Mouse (Mus musculus): Measurements from ENCODE around the gene Atg10. TPM values are rescaled to one million over a fixed set of nuclear protein-coding genes. Genes with fewer than 3 reads are reported as not detected.

Atg10 gene
- polyA plus RNA-seq, 1 experiment from 2014 or later, result 14.6 TPM

DNA sequence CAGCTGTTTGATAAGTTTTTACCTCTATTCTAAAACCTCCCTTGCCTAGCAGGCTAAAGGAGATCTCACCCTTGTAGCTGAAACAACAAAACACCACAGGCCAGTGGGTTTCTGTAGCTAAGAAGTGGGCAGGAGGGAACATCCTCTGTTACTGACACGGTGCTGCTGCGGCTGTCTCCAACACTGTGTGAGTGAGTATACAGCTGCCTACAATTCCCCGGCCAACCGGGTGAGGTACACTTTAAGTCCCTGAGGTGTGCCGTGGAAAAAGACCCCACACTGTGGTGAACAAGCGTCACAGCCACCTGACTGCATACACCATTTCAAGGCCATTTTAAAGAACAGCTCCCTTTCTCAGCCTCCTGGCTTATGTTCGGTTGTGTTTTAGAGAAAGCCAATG is 129.6 kb downstream of the Atg10 start:
- no peaks in the 10 kb centered on the region for H3K36me3 ChIP-seq
- 0 out of 2 replicates have a peak, but pooled peaks cover 5% of the 10 kb centered on the region for H3K4me1 ChIP-seq (replicated peaks)
- no peak overlapping the region for H3K9ac ChIP-seq
- H3K4me3 ChIP-seq (replicated peaks), result no peak overlapping the region
- H3K27me3 ChIP-seq (replicated peaks), result no peaks in the 10 kb centered on the region
- H3K4me2 ChIP-seq (replicated peaks), result 0 out of 2 replicates have a peak overlapping the region, but pooled peaks have one; percentile 5
- 31% methylated on average over 7 of the region's 7 CpGs for WGBS
- H3K27ac ChIP-seq, result peak overlapping the region; percentile 13; the same call in 1 of the 2 replicates
- peak; percentile 36 for ATAC-seq
- no peaks in the 10 kb centered on the region for H3K9me3 ChIP-seq

DNA sequence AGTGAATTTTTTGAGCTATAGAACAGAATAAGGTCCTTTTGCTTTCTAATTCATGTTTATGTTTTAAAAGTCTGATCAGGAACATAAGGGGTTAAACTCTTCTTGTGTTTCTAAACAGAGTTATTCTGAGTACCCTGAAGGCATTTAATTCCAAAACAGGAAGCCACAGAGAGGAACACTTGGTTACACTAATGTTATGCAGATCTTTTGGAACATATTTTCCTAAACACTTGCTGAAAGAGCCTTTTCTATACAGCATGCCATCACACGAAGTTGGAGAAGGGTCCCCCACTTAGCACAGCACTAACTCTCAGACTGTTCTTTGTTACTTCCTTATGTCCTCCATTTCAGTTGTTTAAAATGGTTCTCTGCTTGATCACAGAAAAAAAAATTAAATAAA is 130.2 kb downstream of the Atg10 start:
- no peaks in the 10 kb centered on the region for H3K36me3 ChIP-seq
- 15% methylated on average over 1 of the region's 1 CpGs for WGBS
- 0 out of 2 replicates have a peak, but pooled peaks cover 5% of the 10 kb centered on the region for H3K4me1 ChIP-seq (replicated peaks)
- no peaks in the 10 kb centered on the region for H3K9me3 ChIP-seq
- peak; percentile 80 for ATAC-seq
- H3K4me2 ChIP-seq (replicated peaks), result no peak overlapping the region
- no peak overlapping the region for H3K4me3 ChIP-seq (replicated peaks)
- no peaks in the 10 kb centered on the region for H3K27me3 ChIP-seq (replicated peaks)
- no peak overlapping the region for H3K27ac ChIP-seq
- H3K9ac ChIP-seq, result no peak overlapping the region

DNA sequence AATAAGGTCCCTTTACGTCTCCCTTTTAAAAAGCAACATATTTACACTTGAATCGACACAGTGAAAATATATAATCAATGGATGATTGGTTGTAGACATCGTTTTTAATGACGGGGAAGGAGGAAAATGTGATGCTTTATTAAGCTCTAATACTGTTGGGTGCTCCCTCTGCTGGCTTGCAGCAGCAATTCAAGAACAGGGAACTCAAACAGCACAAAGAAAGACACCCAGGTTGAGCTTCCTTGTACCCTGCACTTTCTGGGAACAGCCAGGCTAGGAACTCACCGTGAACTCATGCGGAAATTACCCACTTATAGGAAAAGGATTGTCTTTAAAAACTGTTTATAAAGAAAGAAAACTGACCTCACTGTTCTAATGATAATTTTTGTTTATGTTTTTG is 130.6 kb downstream of the Atg10 start:
- peak; percentile 85 for ATAC-seq
- Histone ChIP-seq H3K4me1 (replicated peaks) (0 out of 2 replicates have a peak, but pooled peaks cover 5% of the 10 kb centered on the region), H3K27ac (no peak overlapping the region), H3K27me3 (replicated peaks) (no peaks in the 10 kb centered on the region), H3K4me3 (replicated peaks) (no peak overlapping the region), H3K4me2 (replicated peaks) (no peak overlapping the region), H3K9me3 (no peaks in the 10 kb centered on the region), H3K36me3 (no peaks in the 10 kb centered on the region), H3K9ac (no peak overlapping the region)
- 25% methylated on average over 6 of the region's 6 CpGs for WGBS

DNA sequence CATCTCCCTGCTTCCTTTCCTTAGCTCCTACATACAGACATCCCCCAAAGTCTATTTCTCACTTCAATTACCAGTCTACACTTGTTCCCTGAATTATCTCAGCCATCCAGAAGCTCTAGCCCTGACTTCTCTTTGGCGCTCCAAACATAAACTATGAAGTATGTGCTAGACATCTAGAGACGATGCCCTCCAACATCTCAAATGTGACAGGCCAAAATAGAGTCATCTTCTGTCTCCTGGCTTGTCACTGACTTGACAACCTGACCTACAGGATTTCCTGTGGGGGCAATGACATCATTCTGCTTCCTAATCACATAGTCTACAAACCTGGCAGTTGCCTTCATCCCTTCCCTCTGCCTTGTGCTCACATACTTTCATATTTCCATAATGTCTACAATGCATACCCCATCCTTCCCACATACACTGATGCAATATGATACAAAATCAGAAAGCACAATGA is 132.0 kb downstream of the Atg10 start:
- no peak for ATAC-seq
- H3K36me3 ChIP-seq, result no peaks in the 10 kb centered on the region
- no peak overlapping the region for H3K27ac ChIP-seq
- no peaks in the 10 kb centered on the region for H3K27me3 ChIP-seq (replicated peaks)
- H3K4me1 ChIP-seq (replicated peaks), result 0 out of 2 replicates have a peak, but pooled peaks cover 5% of the 10 kb centered on the region
- no peak overlapping the region for H3K9ac ChIP-seq
- H3K4me2 ChIP-seq (replicated peaks), result no peak overlapping the region
- H3K4me3 ChIP-seq (replicated peaks), result no peak overlapping the region
- WGBS, result 75% methylated on average over 2 of the region's 2 CpGs
- no peaks in the 10 kb centered on the region for H3K9me3 ChIP-seq

GRCm38 (mm10) chr13:91090861-91091730 is 132.7 kb downstream of the Atg10 start:
- H3K27me3 ChIP-seq (replicated peaks), result no peaks in the 10 kb centered on the region
- no peak overlapping the region for H3K4me3 ChIP-seq (replicated peaks)
- no peak overlapping the region for H3K4me2 ChIP-seq (replicated peaks)
- no peak overlapping the region for H3K9ac ChIP-seq
- no peak for ATAC-seq
- H3K4me1 ChIP-seq (replicated peaks), result 0 out of 2 replicates have a peak, but pooled peaks cover 5% of the 10 kb centered on the region
- H3K27ac ChIP-seq, result no peak overlapping the region
- WGBS, result 42% methylated on average over 4 of the region's 4 CpGs
- no peaks in the 10 kb centered on the region for H3K9me3 ChIP-seq
- H3K36me3 ChIP-seq, result no peaks in the 10 kb centered on the region

DNA sequence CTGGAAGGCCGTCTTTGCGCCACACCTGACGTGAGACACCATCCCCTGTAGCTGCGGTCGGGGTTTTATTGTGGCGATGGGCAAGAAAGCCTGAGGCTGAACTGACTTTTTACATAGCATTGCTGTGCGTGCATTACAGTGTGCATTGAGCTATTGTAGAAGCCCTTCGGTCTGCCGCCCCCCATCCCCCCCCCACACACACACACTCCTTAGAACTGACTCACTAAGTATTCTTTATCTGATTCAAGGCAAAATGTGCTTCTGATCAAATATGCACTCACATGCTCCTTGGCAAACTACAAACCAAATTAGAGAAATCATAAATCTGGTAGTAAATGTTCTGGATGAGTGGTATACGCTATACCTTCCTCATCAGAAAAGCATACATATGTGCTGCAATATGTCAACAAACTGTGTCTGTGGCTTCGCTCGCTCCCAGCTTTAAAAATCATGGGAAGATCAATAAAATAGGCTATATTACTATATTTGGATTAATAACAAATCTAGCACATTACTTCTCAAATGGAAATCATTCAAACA is 137.3 kb downstream of the Atg10 start:
- Histone ChIP-seq H3K27ac (no peak overlapping the region), H3K9ac (no peak overlapping the region), H3K4me3 (replicated peaks) (no peak overlapping the region), H3K27me3 (replicated peaks) (no peaks in the 10 kb centered on the region), H3K36me3 (no peaks in the 10 kb centered on the region), H3K9me3 (no peaks in the 10 kb centered on the region), H3K4me1 (replicated peaks) (no peaks in the 10 kb centered on the region), H3K4me2 (replicated peaks) (no peak overlapping the region)
- 92% methylated on average over 12 of the region's 12 CpGs for WGBS
- no peak for ATAC-seq

DNA sequence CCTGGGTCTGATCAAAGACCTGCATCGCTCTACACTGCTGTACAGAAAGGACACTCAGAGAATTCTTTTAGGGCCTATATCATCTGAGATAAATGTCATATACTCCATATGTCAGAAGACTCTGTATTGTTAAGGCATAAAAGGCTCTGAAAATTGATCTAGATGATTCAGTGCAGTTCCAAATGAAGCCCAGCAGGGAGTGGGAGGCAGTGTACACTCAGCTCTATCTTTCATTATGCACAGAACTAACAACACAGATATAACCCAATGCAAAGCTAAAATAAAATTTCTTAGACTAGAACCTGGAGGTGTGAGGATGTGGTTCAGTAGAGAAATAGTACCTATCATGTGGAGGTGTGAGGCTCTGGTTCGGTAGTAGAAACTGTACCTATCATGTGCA is 151.4 kb downstream of the Atg10 start:
- no peaks in the 10 kb centered on the region for H3K27me3 ChIP-seq (replicated peaks)
- H3K9ac ChIP-seq, result no peak overlapping the region
- no peak for ATAC-seq
- no peak overlapping the region for H3K27ac ChIP-seq
- no peaks in the 10 kb centered on the region for H3K4me1 ChIP-seq (replicated peaks)
- no peaks in the 10 kb centered on the region for H3K9me3 ChIP-seq
- H3K4me3 ChIP-seq (replicated peaks), result no peak overlapping the region
- H3K4me2 ChIP-seq (replicated peaks), result no peak overlapping the region
- WGBS, result 91% methylated on average over 2 of the region's 2 CpGs
- no peaks in the 10 kb centered on the region for H3K36me3 ChIP-seq

- Histone ChIP-seq H3K27ac (no peak overlapping the region), H3K36me3 (no peaks in the 10 kb centered on the region), H3K4me3 (replicated peaks) (no peak overlapping the region), H3K9ac (no peak overlapping the region), H3K9me3 (no peaks in the 10 kb centered on the region), H3K4me2 (replicated peaks) (no peak overlapping the region), H3K4me1 (replicated peaks) (no peaks in the 10 kb centered on the region), H3K27me3 (replicated peaks) (no peaks in the 10 kb centered on the region)
- 92% methylated on average over 5 of the region's 5 CpGs for WGBS
- no peak for ATAC-seq
Measured at GRCm38 (mm10) chr13:91060871-91061270, 162.9 kb downstream of the Atg10 start.

- H3K27me3 ChIP-seq (replicated peaks), result no peaks in the 10 kb centered on the region
- WGBS, result 94% methylated on average over 4 of the region's 4 CpGs
- no peak for ATAC-seq
- H3K36me3 ChIP-seq, result no peaks in the 10 kb centered on the region
- no peak overlapping the region for H3K27ac ChIP-seq
- H3K9me3 ChIP-seq, result 0 out of 2 replicates have a peak, but pooled peaks cover 5% of the 10 kb centered on the region
- H3K9ac ChIP-seq, result no peak overlapping the region
- no peaks in the 10 kb centered on the region for H3K4me1 ChIP-seq (replicated peaks)
- no peak overlapping the region for H3K4me2 ChIP-seq (replicated peaks)
- no peak overlapping the region for H3K4me3 ChIP-seq (replicated peaks)
Measured at GRCm38 (mm10) chr13:91048171-91048570, 175.6 kb downstream of the Atg10 start.

DNA sequence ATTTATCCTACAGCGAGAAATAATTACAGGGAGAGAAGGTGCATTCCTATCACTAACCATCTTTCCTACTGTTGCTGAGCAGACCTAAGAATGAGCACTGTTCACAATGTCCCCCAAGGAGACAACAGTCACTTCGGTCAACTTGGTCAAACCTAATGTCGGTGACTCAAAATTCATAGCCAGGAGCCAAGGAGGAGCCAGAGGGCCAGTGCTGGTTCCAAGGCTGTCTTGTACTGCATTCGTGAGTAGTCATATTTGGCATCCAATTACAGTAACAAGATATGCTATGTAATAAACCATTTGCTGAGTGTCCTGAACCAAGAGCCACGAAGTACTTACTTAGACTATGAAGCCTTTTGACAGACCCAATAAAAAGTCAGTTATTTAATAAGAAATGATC is 176.9 kb downstream of the Atg10 start:
- Histone ChIP-seq H3K9ac (no peak overlapping the region), H3K4me3 (replicated peaks) (no peak overlapping the region), H3K9me3 (0 out of 2 replicates have a peak, but pooled peaks cover 5% of the 10 kb centered on the region), H3K4me1 (replicated peaks) (no peaks in the 10 kb centered on the region), H3K27me3 (replicated peaks) (no peaks in the 10 kb centered on the region), H3K36me3 (no peaks in the 10 kb centered on the region), H3K4me2 (replicated peaks) (no peak overlapping the region), H3K27ac (no peak overlapping the region)
- WGBS, result 88% methylated on average over 5 of the region's 5 CpGs
- no peak for ATAC-seq

- no peak for ATAC-seq
- no peak overlapping the region for H3K9ac ChIP-seq
- H3K4me1 ChIP-seq (replicated peaks), result no peaks in the 10 kb centered on the region
- H3K27me3 ChIP-seq (replicated peaks), result no peaks in the 10 kb centered on the region
- H3K4me2 ChIP-seq (replicated peaks), result no peak overlapping the region
- H3K27ac ChIP-seq, result no peak overlapping the region
- H3K36me3 ChIP-seq, result no peaks in the 10 kb centered on the region
- 79% methylated on average over 1 of the region's 1 CpGs for WGBS
- no peak overlapping the region for H3K4me3 ChIP-seq (replicated peaks)
- H3K9me3 ChIP-seq, result no peaks in the 10 kb centered on the region
Measured at GRCm38 (mm10) chr13:91041236-91041635, 182.5 kb downstream of the Atg10 start.

DNA sequence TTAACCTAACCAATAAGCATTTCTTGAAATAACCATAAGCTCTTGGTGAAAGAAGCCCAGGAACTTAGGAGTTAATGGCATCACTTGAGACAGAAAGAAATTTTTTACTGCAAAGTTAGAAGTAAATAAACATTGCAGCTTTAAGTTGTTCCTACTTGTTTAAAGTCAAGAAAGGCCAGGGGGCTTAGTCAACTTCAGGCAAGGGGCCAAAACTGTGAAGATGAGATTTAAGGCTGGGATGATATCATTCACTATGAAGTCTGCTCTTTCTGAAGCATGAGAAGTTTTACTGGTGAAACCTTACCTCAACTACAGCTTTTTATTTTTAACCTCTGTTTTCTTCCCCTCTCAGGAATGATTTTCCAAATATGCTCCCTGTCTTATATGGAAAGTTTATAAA is 183.3 kb downstream of the Atg10 start:
- no peak overlapping the region for H3K9ac ChIP-seq
- ATAC-seq, result no peak
- H3K9me3 ChIP-seq, result no peaks in the 10 kb centered on the region
- no peak overlapping the region for H3K27ac ChIP-seq
- H3K4me2 ChIP-seq (replicated peaks), result no peak overlapping the region
- H3K27me3 ChIP-seq (replicated peaks), result no peaks in the 10 kb centered on the region
- no peaks in the 10 kb centered on the region for H3K4me1 ChIP-seq (replicated peaks)
- H3K36me3 ChIP-seq, result no peaks in the 10 kb centered on the region
- no peak overlapping the region for H3K4me3 ChIP-seq (replicated peaks)

Measured in intestine, embryonic 15.5 days (tissue).